28 mouse cellular contexts compared by ENCODE assay signal in genomic region chr7:105615720-105616119, GRCm38 (mm10). TPM values are rescaled to one million over a fixed set of nuclear protein-coding genes. Genes with fewer than 3 reads are reported as not detected.
DNase-seq lines count a peak whose midpoint lies in the region; ATAC-seq and TF ChIP-seq lines count a peak whose summit lies in the region.
"Had no signal": no experiment of that assay in that cellular context is flagged by ENCODE, and none has a peak within 500 bp of the region (broad histone marks: within the 10 kb centered on the region; RNA-seq: fewer than 3 reads in every experiment).

No protein-coding gene starts in this region.

- no peak overlapping the region for H3K4me2 ChIP-seq in intestine, embryonic 16.5 days (ENCODE audit: low read depth, low read length)
- no peak overlapping the region for H3K4me2 ChIP-seq in intestine, embryonic 15.5 days (replicated peaks)
- H3K4me2 ChIP-seq: embryonic facial prominence, embryonic 13.5 days; forebrain, embryonic 12.5 days; heart, embryonic 13.5 days; hindbrain, embryonic 13.5 days had no signal

- no peak overlapping the region for H3K4me3 ChIP-seq in intestine, embryonic 16.5 days (ENCODE audit: low read length)
- H3K4me3 ChIP-seq in intestine, embryonic 15.5 days (replicated peaks), result no peak overlapping the region
- H3K4me3 ChIP-seq in MEL (ENCODE audit: control insufficient read depth in 1 of 2, insufficient read depth in 1 of 2, low read depth in 2 of 2, low read length in 2 of 2), result no peak overlapping the region
- H3K4me3 ChIP-seq: embryonic facial prominence, embryonic 10.5 days; embryonic facial prominence, embryonic 13.5 days; erythroblast, embryonic 14.5 days; forebrain, embryonic 12.5 days; gastrocnemius, adult 2 months; heart, embryonic 13.5 days; hindbrain, embryonic 10.5 days; hindbrain, embryonic 13.5 days had no signal

- peak; percentile 36 to 58 for DNase-seq in lung, adult 18-20 months
- no peak for DNase-seq in lung, postnatal 4 days
- peak; percentile 31 for DNase-seq in MEL (ENCODE audit: low read depth, low spot score)
- DNase-seq: adrenal gland, adult 8-10 months; adrenal gland, postnatal 25 days; cerebellum, adult 11-12 months; cerebellum, adult 8-10 months; cerebellum, postnatal 10 days; cerebellum, postnatal 36 days; embryo, embryonic 11 days; gastrocnemius, adult 2 months; gastrocnemius, postnatal 14 days; heart, adult 18-20 months; heart, postnatal 36 days had no signal

- no peaks in the 10 kb centered on the region for H3K4me1 ChIP-seq in intestine, embryonic 16.5 days (ENCODE audit: control insufficient read depth, insufficient read depth, low read length)
- H3K4me1 ChIP-seq in intestine, embryonic 15.5 days (replicated peaks), result no peaks in the 10 kb centered on the region
- H3K4me1 ChIP-seq in MEL (ENCODE audit: control insufficient read depth in 1 of 2, insufficient read depth in 2 of 2, low read length in 2 of 2), result no peaks in the 10 kb centered on the region
- H3K4me1 ChIP-seq: embryonic facial prominence, embryonic 10.5 days; embryonic facial prominence, embryonic 13.5 days; forebrain, embryonic 12.5 days; hindbrain, embryonic 10.5 days; hindbrain, embryonic 13.5 days had no signal

- no peaks in the 10 kb centered on the region for H3K27me3 ChIP-seq in intestine, embryonic 16.5 days (replicated peaks; ENCODE audit: control insufficient read depth, insufficient read depth, low read length)
- no peaks in the 10 kb centered on the region for H3K27me3 ChIP-seq in intestine, embryonic 15.5 days (replicated peaks)
- no peaks in the 10 kb centered on the region for H3K27me3 ChIP-seq in MEL (ENCODE audit: control insufficient read depth in 1 of 2, insufficient read depth in 2 of 2, low read length in 2 of 2)
- H3K27me3 ChIP-seq: embryonic facial prominence, embryonic 13.5 days; forebrain, embryonic 12.5 days; heart, embryonic 13.5 days; hindbrain, embryonic 13.5 days had no signal

- H3K9me3 ChIP-seq in intestine, embryonic 16.5 days (ENCODE audit: control insufficient read depth, low read length), result no peaks in the 10 kb centered on the region
- H3K9me3 ChIP-seq in intestine, embryonic 15.5 days, result no peaks in the 10 kb centered on the region
- no peaks in the 10 kb centered on the region for H3K9me3 ChIP-seq in MEL (replicated peaks; ENCODE audit: insufficient read depth, low read length)
- H3K9me3 ChIP-seq: embryonic facial prominence, embryonic 10.5 days; embryonic facial prominence, embryonic 13.5 days; forebrain, embryonic 12.5 days; heart, embryonic 13.5 days; hindbrain, embryonic 10.5 days; hindbrain, embryonic 13.5 days had no signal

- H3K79me2 ChIP-seq in MEL (ENCODE audit: control insufficient read depth, insufficient read depth, low read length, poor library complexity), result no peaks in the 10 kb centered on the region

- TF ChIP-seq EP300 in MEL (IDR thresholded peaks at IDR 0.05; ENCODE audit: low read depth in 1 of 2, low read length in 2 of 2), result no peak

- ATAC-seq in intestine, embryonic 16.5 days, result 0 out of 2 replicates have a peak, but pooled peaks have one; percentile 42
- ATAC-seq in intestine, embryonic 15.5 days, result no peak
- 0 out of 2 replicates have a peak, but pooled peaks have one; percentile 38 for ATAC-seq in megakaryocyte-erythroid progenitor cell, adult 5-6 weeks (replicated peaks; ENCODE audit: low FRiP score, low TSS enrichment, poor library complexity, severe bottlenecking)
- ATAC-seq: activated CD4-positive, CD25-positive, alpha-beta regulatory T cell, adult 4 months; CD4-positive, CD25-positive, alpha-beta regulatory T cell, adult 4 months; forebrain, embryonic 16.5 days; hindbrain, embryonic 16.5 days had no signal

- TF ChIP-seq RAD21 in MEL (IDR thresholded peaks at IDR 0.05; ENCODE audit: low read depth, low read length), result no peak

- H3K9ac ChIP-seq in intestine, embryonic 16.5 days (ENCODE audit: low read depth, low read length), result no peak overlapping the region
- H3K9ac ChIP-seq in intestine, embryonic 15.5 days, result no peak overlapping the region
- H3K9ac ChIP-seq in MEL (ENCODE audit: control insufficient read depth, low read depth, low read length, poor library complexity, severe bottlenecking), result no peak overlapping the region
- H3K9ac ChIP-seq: embryonic facial prominence, embryonic 13.5 days; forebrain, embryonic 12.5 days; heart, embryonic 13.5 days; hindbrain, embryonic 13.5 days had no signal

- H3K36me3 ChIP-seq in intestine, embryonic 16.5 days (ENCODE audit: control insufficient read depth, insufficient read depth, low read length), result peaks cover 20% of the 10 kb centered on the region
- peaks cover 35% of the 10 kb centered on the region for H3K36me3 ChIP-seq in intestine, embryonic 15.5 days
- H3K36me3 ChIP-seq in MEL (ENCODE audit: control insufficient read depth in 1 of 2, insufficient read depth in 2 of 2, low read length in 2 of 2), result no peaks in the 10 kb centered on the region

- H3K27ac ChIP-seq in intestine, embryonic 16.5 days (ENCODE audit: low read length), result no peak overlapping the region
- no peak overlapping the region for H3K27ac ChIP-seq in intestine, embryonic 15.5 days
- H3K27ac ChIP-seq in MEL (ENCODE audit: control insufficient read depth, low read depth, low read length), result no peak overlapping the region
- H3K27ac ChIP-seq: embryonic facial prominence, embryonic 10.5 days; embryonic facial prominence, embryonic 13.5 days; forebrain, embryonic 12.5 days; gastrocnemius, adult 2 months; heart, embryonic 13.5 days; hindbrain, embryonic 10.5 days; hindbrain, embryonic 13.5 days had no signal

- TF ChIP-seq CTCF in MEL (IDR thresholded peaks at IDR 0.05 in 2 of 3, conservative IDR thresholded peaks at IDR 0.05 in 1 of 3; ENCODE audit: control insufficient read depth in 1 of 3, insufficient read depth in 1 of 3, low read depth in 2 of 3, low read length in 3 of 3, poor library complexity in 1 of 3, severe bottlenecking in 1 of 3), result no peak

- TF ChIP-seq POLR2A in MEL (IDR thresholded peaks at IDR 0.05; ENCODE audit: control insufficient read depth in 1 of 2, insufficient read depth in 1 of 2, low read depth in 1 of 2, low read length in 2 of 2, poor library complexity in 1 of 2), result no peak

- WGBS in intestine, embryonic 16.5 days, result 67% methylated on average over 1 of the region's 1 CpGs
- 76% methylated on average over 1 of the region's 1 CpGs for WGBS in intestine, embryonic 15.5 days

TF ChIP-seq in MEL, 35 proteins besides CTCF, POLR2A, EP300 and RAD21 (continues in another document):
- TF ChIP-seq ZC3H11A (IDR thresholded peaks at IDR 0.05; ENCODE audit: low read depth, low read length) (no peak), JUND (IDR thresholded peaks at IDR 0.05; ENCODE audit: low read depth, low read length) (no peak), ETS1 (IDR thresholded peaks at IDR 0.05; ENCODE audit: low read depth, low read length) (no peak), MAZ (IDR thresholded peaks at IDR 0.05; ENCODE audit: low read depth, low read length) (no peak)

RNA-seq across cellular contexts. Expression of gene Hpx, which starts 15.8 kb away (rescaled TPM):
- 3.0 and 7.5 TPM in 2 replicates for polyA plus RNA-seq in intestine, embryonic 16.5 days (2015; fragmentation: Nextera tagmentation; extraction: Ambion mirVana)
- 3.8 and 4.8 TPM in 2 replicates for polyA plus RNA-seq in intestine, embryonic 15.5 days (2015; fragmentation: Nextera tagmentation; extraction: Ambion mirVana)
- total RNA-seq in MEL (2012; rRNA removed), result not detected in 2 replicates
- polyA plus RNA-seq in MEL (2012; ENCODE audit: insufficient read depth in 1 of 2, insufficient read length in 2 of 2, low read depth in 1 of 2, low replicate concordance in 2 of 2, missing spikeins in 1 of 2), result under 1 TPM in 1 of 2 experiments, not detected in 1; 0.14 TPM
- not detected in 2 replicates for total RNA-seq in megakaryocyte-erythroid progenitor cell, adult 5-6 weeks (2014; fragmentation: Nextera tagmentation)
- not detected in 2 replicates for total RNA-seq in megakaryocyte-erythroid progenitor cell, adult 5-6 weeks (2017)
- total RNA-seq: gastrocnemius, adult 2 months; gastrocnemius, postnatal 14 days; heart, adult 18-20 months; heart, postnatal 36 days had no signal
- polyA plus RNA-seq: activated CD4-positive, CD25-positive, alpha-beta regulatory T cell, adult 4 months; CD4-positive, CD25-positive, alpha-beta regulatory T cell, adult 4 months; erythroblast, embryonic 14.5 days had no signal

RNA-seq across cellular contexts. Expression of gene Trim3, which starts 17.7 kb away (rescaled TPM):
- polyA plus RNA-seq in intestine, embryonic 16.5 days (2015; fragmentation: Nextera tagmentation; extraction: Ambion mirVana), result 18.0 and 19.1 TPM in 2 replicates
- 21.4 and 24.7 TPM in 2 replicates for polyA plus RNA-seq in intestine, embryonic 15.5 days (2015; fragmentation: Nextera tagmentation; extraction: Ambion mirVana)
- total RNA-seq in MEL (2012; rRNA removed), result 7.0 and 7.5 TPM in 2 replicates
- polyA plus RNA-seq in MEL (2012; ENCODE audit: insufficient read depth in 1 of 2, insufficient read length in 2 of 2, low read depth in 1 of 2, low replicate concordance in 2 of 2, missing spikeins in 1 of 2), result 10 to 100 TPM in 1 of 2 experiments, not detected in 1; 15.4 TPM
- 12.0 and 13.4 TPM in 2 replicates for total RNA-seq in megakaryocyte-erythroid progenitor cell, adult 5-6 weeks (2014; fragmentation: Nextera tagmentation)
- total RNA-seq in megakaryocyte-erythroid progenitor cell, adult 5-6 weeks (2017), result 0.84 and 3.5 TPM in 2 replicates

RNA-seq across cellular contexts. Expression of gene Timm10b, which starts 24.1 kb away (rescaled TPM):
- polyA plus RNA-seq in intestine, embryonic 16.5 days (2015; fragmentation: Nextera tagmentation; extraction: Ambion mirVana), result 188 and 200 TPM in 2 replicates
- 203 and 227 TPM in 2 replicates for polyA plus RNA-seq in intestine, embryonic 15.5 days (2015; fragmentation: Nextera tagmentation; extraction: Ambion mirVana)
- 103 and 107 TPM in 2 replicates for total RNA-seq in MEL (2012; rRNA removed)
- polyA plus RNA-seq in MEL (2012; ENCODE audit: insufficient read depth in 1 of 2, insufficient read length in 2 of 2, low read depth in 1 of 2, low replicate concordance in 2 of 2, missing spikeins in 1 of 2), result 100 to 1,000 TPM in 1 of 2 experiments, not detected in 1; 135 TPM
- 61.3 and 68.5 TPM in 2 replicates for total RNA-seq in megakaryocyte-erythroid progenitor cell, adult 5-6 weeks (2014; fragmentation: Nextera tagmentation)
- total RNA-seq in megakaryocyte-erythroid progenitor cell, adult 5-6 weeks (2017), result 56.7 and 98.8 TPM in 2 replicates

RNA-seq across cellular contexts. Expression of gene Arfip2, which starts 24.5 kb away (rescaled TPM):
- 69.9 and 74.7 TPM in 2 replicates for polyA plus RNA-seq in intestine, embryonic 16.5 days (2015; fragmentation: Nextera tagmentation; extraction: Ambion mirVana)
- 66.0 and 72.7 TPM in 2 replicates for polyA plus RNA-seq in intestine, embryonic 15.5 days (2015; fragmentation: Nextera tagmentation; extraction: Ambion mirVana)
- 75.6 and 78.4 TPM in 2 replicates for total RNA-seq in MEL (2012; rRNA removed)
- polyA plus RNA-seq in MEL (2012; ENCODE audit: insufficient read depth in 1 of 2, insufficient read length in 2 of 2, low read depth in 1 of 2, low replicate concordance in 2 of 2, missing spikeins in 1 of 2), result 100 to 1,000 TPM in 1 of 2 experiments, not detected in 1; 108 TPM
- 32.1 and 35.3 TPM in 2 replicates for total RNA-seq in megakaryocyte-erythroid progenitor cell, adult 5-6 weeks (2014; fragmentation: Nextera tagmentation)
- total RNA-seq in megakaryocyte-erythroid progenitor cell, adult 5-6 weeks (2017), result 58.9 and 67.3 TPM in 2 replicates

RNA-seq across cellular contexts. Expression of gene Gm45799, which starts 24.6 kb away (rescaled TPM):
- 27.7 and 34.6 TPM in 2 replicates for polyA plus RNA-seq in intestine, embryonic 16.5 days (2015; fragmentation: Nextera tagmentation; extraction: Ambion mirVana)
- 16.2 and 39.5 TPM in 2 replicates for polyA plus RNA-seq in intestine, embryonic 15.5 days (2015; fragmentation: Nextera tagmentation; extraction: Ambion mirVana)
- total RNA-seq in MEL (2012; rRNA removed), result 59.1 and 67.2 TPM in 2 replicates
- polyA plus RNA-seq in MEL (2012; ENCODE audit: insufficient read depth in 1 of 2, insufficient read length in 2 of 2, low read depth in 1 of 2, low replicate concordance in 2 of 2, missing spikeins in 1 of 2), result 100 to 1,000 TPM in 1 of 2 experiments, not detected in 1; 109 TPM
- total RNA-seq in megakaryocyte-erythroid progenitor cell, adult 5-6 weeks (2014; fragmentation: Nextera tagmentation), result 0.15 and 6.2 TPM in 2 replicates
- total RNA-seq in megakaryocyte-erythroid progenitor cell, adult 5-6 weeks (2017), result 5.2 TPM in 1 of 2 replicates, not detected in the other

Comparison
In these comparisons a context has a peak if more than half of its experiments do, and no peak if none do; other contexts are left out.
1. DNase-seq: peak in lung, adult 18-20 months (2 of 2) and MEL (single experiment); none in lung, postnatal 4 days (0 of 2).